Mouse (Mus musculus): ENCODE results near the gene Tmem54.

DNA sequence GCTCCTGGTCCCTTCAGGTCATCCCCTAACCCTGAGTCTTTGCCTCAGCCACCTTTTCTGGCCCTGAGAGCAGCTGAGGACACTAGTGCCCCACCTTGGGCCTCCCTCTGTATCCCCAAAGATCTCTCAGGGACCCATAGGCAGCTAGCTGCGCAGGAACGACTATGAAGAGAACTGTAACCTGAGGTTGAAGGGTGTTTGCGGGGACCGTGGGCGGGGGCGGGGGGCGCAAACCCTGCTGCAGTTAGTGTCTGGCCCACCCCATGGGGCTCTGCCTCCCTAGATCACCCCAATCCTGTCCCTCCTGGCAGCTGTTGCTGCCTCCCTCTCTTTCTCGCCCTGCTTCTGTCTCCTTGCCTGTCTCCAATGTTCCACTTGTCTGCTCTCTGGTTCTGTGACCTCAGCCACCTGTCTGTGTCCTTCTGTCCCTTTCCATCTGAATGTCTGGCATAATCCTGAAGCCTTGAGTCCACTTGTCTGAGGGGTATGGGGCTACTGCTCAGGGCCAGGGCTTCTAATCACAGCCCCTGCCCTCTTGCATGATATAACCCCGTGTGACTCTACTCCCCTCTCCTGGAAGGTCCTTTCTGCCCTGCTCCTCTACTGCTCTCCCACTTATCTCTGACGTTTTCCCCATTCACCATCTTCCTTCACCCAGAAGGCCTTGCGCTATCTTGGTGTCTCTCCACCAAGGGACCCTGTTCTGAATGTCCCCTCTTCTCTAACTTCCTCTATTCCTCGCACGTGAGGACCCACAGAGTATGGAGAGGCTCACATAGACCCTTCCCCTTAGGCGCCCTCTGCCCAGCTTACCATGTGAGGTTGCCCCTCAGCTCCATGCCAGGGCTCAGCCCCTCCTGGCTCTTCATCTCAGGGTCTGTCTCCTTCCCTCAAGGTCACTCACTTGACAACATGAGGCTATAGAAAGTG lies 32.3 kb downstream of the Tmem54 start:
- TF ChIP-seq POLR2A (IDR thresholded peaks at IDR 0.05; ENCODE audit: borderline replicate concordance, low read depth, low read length) (no peak), CTCF (IDR thresholded peaks at IDR 0.05; ENCODE audit: low read depth, low read length) (no peak)
